Mouse (Mus musculus) liver, embryonic 14.5 days (tissue): Measurements from ENCODE around the gene Cul4b. TPM values are rescaled to one million over a fixed set of nuclear protein-coding genes. Genes with fewer than 3 reads are reported as not detected.

Experiments
- ATAC-seq: fragments of 200-750 bp; cut with Nextera tagmentation; 2 replicates; pipeline ENCODE4 v1.8.0; 2017; ENCODE audit warnings: moderate number of reproducible peaks, mild to moderate bottlenecking, moderate library complexity; ENCODE audit not compliant: insufficient read depth
- DNase-seq, 3 experiments: peaks; one replicate each; pipeline ENCODE4 v3.0.0-alpha.2; 2012 to 2013; ENCODE audit warnings: low read depth in 3 of 3, low spot score in 3 of 3
- H3K27ac ChIP-seq: fragments of 300-500 bp; sonication (generic); 2 replicates; pipeline ENCODE4 v1.5.1; 2014; ENCODE audit warnings: moderate library complexity, mild to moderate bottlenecking, control low read depth, inconsistent platforms
- H3K27me3 ChIP-seq: fragments of 300-500 bp; sonication (generic); 2 replicates; pipeline ENCODE4 v1.6.1; 2014; ENCODE audit warnings: mild to moderate bottlenecking, low read length, moderate library complexity; ENCODE audit not compliant: control insufficient read depth, insufficient read depth
- H3K36me3 ChIP-seq: fragments of 300-500 bp; sonication (generic); replicated peaks from 2 replicates; pipeline ENCODE4 v1.6.1; 2014; ENCODE audit warnings: low read depth; ENCODE audit not compliant: control insufficient read depth, insufficient read depth
- H3K4me1 ChIP-seq, 2 experiments: fragments of 200-500 bp in 1 of 2; fragments of 300-500 bp in 1 of 2; sonication (generic) in 1 of 2; replicated peaks; 2 replicates each; pipeline ENCODE4 v1.6.1; 2012 to 2014; ENCODE audit warnings: antibody characterized with exemption in 1 of 2, inconsistent platforms in 1 of 2, low read length in 1 of 2; ENCODE audit not compliant: control insufficient read depth in 2 of 2, insufficient read depth in 2 of 2
- H3K4me2 ChIP-seq: fragments of 300-500 bp; sonication (generic); 2 replicates; pipeline ENCODE4 v1.6.1; 2014; ENCODE audit warnings: low read depth, mild to moderate bottlenecking, control low read depth, moderate library complexity
- H3K4me3 ChIP-seq, 2 experiments: fragments of 200-500 bp in 1 of 2; fragments of 300-500 bp in 1 of 2; sonication (generic) in 1 of 2; 2 replicates each; pipeline ENCODE4 v1.5.1; 2012 to 2014; ENCODE audit warnings: low read depth in 2 of 2, low read length in 2 of 2, mild to moderate bottlenecking in 2 of 2, control low read depth in 1 of 2, inconsistent platforms in 1 of 2, moderate library complexity in 1 of 2; ENCODE audit not compliant: insufficient read depth in 1 of 2
- H3K9ac ChIP-seq: fragments of 300-500 bp; sonication (generic); replicated peaks from 2 replicates; pipeline ENCODE4 v1.6.1; 2014; ENCODE audit warnings: mild to moderate bottlenecking, control low read depth, moderate library complexity
- H3K9me3 ChIP-seq: fragments of 300-500 bp; sonication (generic); 2 replicates; pipeline ENCODE4 v1.6.1; 2016; ENCODE audit warnings: low read length, mixed read lengths; ENCODE audit not compliant: control insufficient read depth
- CTCF ChIP-seq: IDR thresholded peaks from 2 replicates; pipeline ENCODE4 v1.5.1; 2016; ENCODE audit warnings: antibody characterized with exemption, low read depth, control low read depth
- EP300 ChIP-seq: IDR thresholded peaks from 2 replicates; pipeline ENCODE4 v1.6.1; 2016; ENCODE audit warnings: antibody characterized with exemption, low read depth
- WGBS: fragments of 180-500 bp; shearing (Covaris S2); extraction: QIAGEN DNeasy Blood & Tissue Kit; methylation state at CpG from one replicate; pipeline ENCODE4 v1.1.7; 2014; ENCODE audit not compliant: insufficient replicate concordance; 5-methylcytosine and 5-hydroxymethylcytosine counted together
- polyA plus RNA-seq, 2 experiments: library from polyadenylated mRNA; depleted of rRNA in 1 of 2; stranded (reverse) in 1 of 2; unstranded in 1 of 2; fragments of >200 nt; fragmentation: Nextera tagmentation in 1 of 2; extraction: Ambion mirVana in 1 of 2; gene quantifications; 2 replicates each; pipeline versions ENCODE4 v1.2.1 to v1.2.3; 2012 to 2014

Gene Cul4b
- polyA plus RNA-seq (2012; rRNA removed) (3.5 and 7.2 TPM in 2 replicates), polyA plus RNA-seq (2014; fragmentation: Nextera tagmentation; extraction: Ambion mirVana) (12.9 and 13.3 TPM in 2 replicates)

- Histone ChIP-seq H3K27me3 (no peaks in the 10 kb centered on the region), H3K4me2 (peak within 1 kb of the TSS; percentile 50), H3K36me3 (no peaks in the 10 kb centered on the region), H3K4me1 (peaks cover 0 to 8% of the 10 kb centered on the region in 2 experiments; a peak in 3 of 4 replicates), H3K9ac (no peak within 1 kb of the TSS), H3K9me3 (no peaks in the 10 kb centered on the region), H3K4me3 (peak within 1 kb of the TSS; percentile 13 to 20; a peak in 2 of 4 replicates), H3K27ac (no peak within 1 kb of the TSS)
- peak; percentile 76 to 79 (median 78) for DNase-seq
- TF ChIP-seq CTCF (no peak), EP300 (no peak)
- peak; percentile 98 for ATAC-seq
- 63% methylated on average over 15 of the region's 15 CpGs for WGBS
Measured at GRCm38 (mm10) chrX:38576078-38576477, at the start of gene Cul4b. TSS of gene Cul4b (minus strand) at chrX:38576196.

GRCm38 (mm10) chrX:38600995-38601369 lies 25.0 kb upstream of the Cul4b start:
- TF ChIP-seq CTCF (no peak), EP300 (no peak)
- Histone ChIP-seq H3K36me3 (no peaks in the 10 kb centered on the region), H3K4me2 (peak overlapping the region; percentile 68), H3K9me3 (no peaks in the 10 kb centered on the region), H3K9ac (peak overlapping the region; percentile 59), H3K27ac (no peak overlapping the region), H3K4me3 (peak overlapping the region; percentile 62 to 87), H3K4me1 (no peaks in the 10 kb centered on the region), H3K27me3 (no peaks in the 10 kb centered on the region)
- DNase-seq (no peak), ATAC-seq (peak; percentile 41; the same call in 1 of the 2 replicates)
- WGBS = 11% methylated on average over 3 of the region's 3 CpGs

GRCm38 (mm10) chrX:38600177-38600994 lies 24.4 kb upstream of the Cul4b start, which contains the start of gene Mcts1:
TSS of gene Mcts1 (plus strand) at chrX:38600578.
- Histone ChIP-seq H3K9me3 (no peaks in the 10 kb centered on the region), H3K27me3 (no peaks in the 10 kb centered on the region), H3K9ac (peak within 1 kb of the TSS; percentile 59), H3K4me1 (no peaks in the 10 kb centered on the region), H3K36me3 (no peaks in the 10 kb centered on the region), H3K4me3 (peak within 1 kb of the TSS; percentile 62 to 87), H3K27ac (no peak within 1 kb of the TSS), H3K4me2 (peak within 1 kb of the TSS; percentile 68)
- ATAC-seq (peak; percentile 82), DNase-seq (peak; percentile 61 to 66 (median 63))
- TF ChIP-seq EP300 = no peak
- TF ChIP-seq CTCF = no peak
- WGBS = 7% methylated on average over 26 of the region's 26 CpGs

GRCm38 (mm10) chrX:38593180-38593889 lies 17.3 kb upstream of the Cul4b start:
- Histone ChIP-seq H3K36me3 (no peaks in the 10 kb centered on the region), H3K4me2 (no peak overlapping the region; the same call in 1 of the 2 replicates), H3K27me3 (no peaks in the 10 kb centered on the region), H3K9ac (no peak overlapping the region), H3K9me3 (no peaks in the 10 kb centered on the region), H3K27ac (peak overlapping the region; percentile 31), H3K4me3 (no peak overlapping the region), H3K4me1 (peaks cover 5 to 28% of the 10 kb centered on the region in 2 experiments; a peak in 3 of 4 replicates)
- ATAC-seq = peak; percentile 74
- peak; percentile 63; the same call in 1 of the 2 replicates for TF ChIP-seq EP300
- no peak for TF ChIP-seq CTCF
- WGBS = 27% methylated on average over 5 of the region's 5 CpGs
- DNase-seq = peak in 2 of 3 experiments; percentile 35 to 38

- Histone ChIP-seq H3K27me3 (no peaks in the 10 kb centered on the region), H3K9me3 (no peaks in the 10 kb centered on the region), H3K27ac (no peak overlapping the region), H3K36me3 (no peaks in the 10 kb centered on the region), H3K4me2 (no peak overlapping the region), H3K4me1 (peaks cover 5 to 29% of the 10 kb centered on the region in 2 experiments; a peak in 3 of 4 replicates), H3K4me3 (no peak overlapping the region), H3K9ac (no peak overlapping the region)
- 42% methylated on average over 3 of the region's 3 CpGs for WGBS
- TF ChIP-seq EP300 (no peak), CTCF (no peak)
- ATAC-seq (peak; percentile 55; the same call in 1 of the 2 replicates), DNase-seq (peak in 1 of 3 experiments; percentile 16)
Measured at GRCm38 (mm10) chrX:38591749-38592148, 15.8 kb upstream of the Cul4b start.
